Mouse (Mus musculus): ENCODE results near the gene Hao2.

Gene Hao2

GRCm38 (mm10) chr3:98855160-98855559 lies 37.9 kb downstream of the Hao2 start:
- no peak for DNase-seq

GRCm38 (mm10) chr3:98853685-98854084 lies 39.4 kb downstream of the Hao2 start:
- DNase-seq = no peak

GRCm38 (mm10) chr3:98853051-98853450 lies 40.0 kb downstream of the Hao2 start:
- DNase-seq = no peak

- DNase-seq = no peak
These were observed 40.4 kb downstream of the Hao2 start for GRCm38 (mm10) chr3:98852631-98853030.

GRCm38 (mm10) chr3:98851853-98852252 lies 41.2 kb downstream of the Hao2 start:
- no peak for DNase-seq

- no peak for DNase-seq
These were observed 42.8 kb downstream of the Hao2 start for GRCm38 (mm10) chr3:98850262-98850661.

GRCm38 (mm10) chr3:98848898-98849297 lies 44.1 kb downstream of the Hao2 start:
- DNase-seq = no peak
